Mouse (Mus musculus) ES-Bruce4 (cell line): Measurements from ENCODE around the gene Sf3b4.

ENCODE experiments used
- CTCF ChIP-seq: IDR thresholded peaks from one replicate; pipeline ENCODE4 v1.8.1; 2011; ENCODE audit warnings: low read depth, low read length
- EP300 ChIP-seq: IDR thresholded peaks from 2 replicates; pipeline ENCODE4 v1.6.1; 2011; ENCODE audit warnings: low read depth, low read length; ENCODE audit not compliant: insufficient read depth
- POLR2A ChIP-seq: IDR thresholded peaks from one replicate; pipeline ENCODE4 v1.8.1; 2011; ENCODE audit warnings: low read length; ENCODE audit not compliant: insufficient read depth

- TF ChIP-seq CTCF: no peak
- TF ChIP-seq POLR2A: no peak
- no peak for TF ChIP-seq EP300
Observed at GRCm38 (mm10) chr3:96225421-96225820, 53.3 kb downstream of the Sf3b4 start.
